Mouse (Mus musculus): ENCODE measurements around the gene 1700042G07Rik. TPM values are rescaled to one million over a fixed set of nuclear protein-coding genes. Genes with fewer than 3 reads are reported as not detected.

Gene 1700042G07Rik
- total RNA-seq (2021): not detected
- long read RNA-seq, experiment 1: 0 reads
- long read RNA-seq, experiment 2: 0 reads

DNA sequence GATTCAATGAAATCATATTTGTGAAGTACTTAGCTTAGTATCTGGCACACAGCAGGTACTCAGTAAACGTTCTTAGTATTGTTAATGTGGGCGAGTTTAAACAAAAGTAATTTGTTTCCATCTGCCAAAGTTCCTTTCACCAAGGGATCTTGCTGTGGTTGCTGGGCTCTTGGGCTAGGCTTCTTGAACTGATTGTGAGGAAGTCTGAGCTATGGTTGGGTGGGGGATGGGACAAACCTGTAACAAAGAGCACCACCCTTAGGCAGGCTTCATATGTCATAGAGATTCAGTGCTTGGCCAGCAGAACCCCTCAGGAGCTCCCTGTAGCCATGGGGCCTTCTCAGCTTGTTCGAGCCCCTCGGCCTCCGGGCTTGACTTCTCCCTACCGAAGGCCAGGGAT, at the start of gene 1700042G07Rik, which contains the start of gene Gm49337:
TSS of gene 1700042G07Rik (plus strand) at position 301 of the 400 bp plus-strand sequence.
TSS of gene Gm49337 (plus strand) at position 313 of the 400 bp plus-strand sequence.
- DNase-seq: no peak

DNA sequence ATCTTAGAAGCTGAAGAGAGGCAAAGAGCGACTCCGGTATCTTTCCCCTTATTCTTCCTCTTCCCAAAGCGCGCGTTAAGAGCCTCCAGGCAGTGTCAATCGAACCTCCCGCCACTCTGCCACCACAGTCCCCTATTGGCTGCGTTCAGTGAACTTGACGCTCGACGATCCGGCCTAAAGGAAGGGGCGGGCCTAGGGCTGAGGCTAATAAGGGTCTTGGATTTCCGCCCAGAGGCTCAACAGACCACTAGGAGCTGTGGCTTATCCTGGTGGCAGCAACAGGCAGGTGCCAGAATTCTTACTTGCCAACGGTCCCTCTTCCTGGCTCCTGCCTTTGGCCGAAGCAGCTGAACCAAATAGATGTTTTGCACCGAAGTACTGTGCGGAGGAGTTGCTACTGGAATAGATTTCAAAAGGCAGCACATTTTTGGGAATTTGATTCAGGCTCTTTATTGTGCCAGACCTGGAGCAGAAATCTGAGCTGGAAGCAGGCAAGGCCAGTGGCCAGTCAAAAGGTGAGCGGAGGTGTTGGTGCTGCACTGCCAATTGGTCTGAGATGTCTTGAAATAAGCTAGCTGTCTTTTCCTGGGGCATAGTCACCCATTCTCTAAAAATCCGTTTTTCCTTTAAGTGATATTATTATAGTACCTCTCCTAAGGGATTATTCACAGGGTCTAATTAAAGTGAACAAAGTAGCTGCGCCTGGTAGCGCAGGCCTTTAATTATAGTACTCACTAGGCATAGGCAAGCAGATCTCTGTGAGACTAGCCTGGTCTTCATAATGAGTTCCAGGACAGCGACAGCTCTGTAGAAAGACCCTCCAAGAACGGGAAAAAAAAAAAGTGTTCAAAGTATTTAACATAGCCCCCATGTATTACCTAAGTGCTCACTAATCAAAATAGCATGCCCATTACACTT, 49.3 kb upstream of the 1700042G07Rik start, which contains the start of the genes Rad54l and Pomgnt1:
TSS of gene Rad54l (minus strand) at position 89 of the 918 bp plus-strand sequence.
TSS of gene Pomgnt1 (plus strand) at position 239 of the 918 bp plus-strand sequence.
- DNase-seq: peak; percentile 76

DNA sequence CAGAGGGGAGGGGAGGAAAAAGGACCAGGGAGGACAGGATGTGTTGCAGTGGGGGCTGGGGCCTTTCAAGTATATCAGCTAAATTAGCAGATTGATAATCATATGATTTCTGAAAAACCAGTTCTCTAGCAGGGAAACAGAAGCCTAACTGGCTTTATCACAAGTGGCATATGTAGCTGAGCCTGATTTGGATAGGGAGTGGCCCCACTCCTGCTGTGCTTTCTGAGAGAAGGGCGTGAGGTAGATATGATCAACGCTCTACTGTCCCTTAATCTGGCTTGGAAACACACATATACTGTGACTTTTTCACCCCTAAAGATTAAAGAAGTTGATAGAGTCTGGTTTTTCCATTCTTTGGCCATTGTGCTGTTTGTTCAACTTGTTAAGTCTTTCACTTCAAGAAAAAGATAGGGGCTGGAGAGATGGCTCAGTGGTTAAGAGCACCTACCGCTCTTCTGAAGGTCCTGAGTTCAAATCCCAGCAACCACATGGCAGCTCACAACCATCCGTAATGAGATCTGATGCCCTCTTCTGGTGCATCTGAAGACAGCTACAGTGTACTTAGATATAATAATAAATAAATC, 47.3 kb upstream of the 1700042G07Rik start:
- no peak for DNase-seq

DNA sequence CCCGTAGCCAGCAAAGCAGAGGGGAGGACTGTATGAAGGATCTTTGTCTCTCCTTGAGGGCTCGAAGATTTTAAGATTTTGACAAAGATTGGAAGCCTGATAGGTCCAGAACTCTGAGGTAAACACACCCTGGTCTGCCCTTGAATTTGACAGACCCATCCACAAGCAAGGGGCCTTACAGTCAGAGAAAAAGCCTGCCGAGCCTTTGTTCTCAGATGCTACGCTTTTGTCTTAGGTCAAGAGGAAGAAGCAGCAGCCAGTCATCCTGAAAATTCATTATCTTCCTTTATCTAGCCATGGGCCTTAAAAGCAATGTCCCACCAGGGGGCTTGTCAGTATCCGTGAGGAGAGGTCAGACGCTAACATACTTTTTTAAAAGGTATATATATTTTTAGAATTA, 45.2 kb upstream of the 1700042G07Rik start:
- no peak for DNase-seq

DNA sequence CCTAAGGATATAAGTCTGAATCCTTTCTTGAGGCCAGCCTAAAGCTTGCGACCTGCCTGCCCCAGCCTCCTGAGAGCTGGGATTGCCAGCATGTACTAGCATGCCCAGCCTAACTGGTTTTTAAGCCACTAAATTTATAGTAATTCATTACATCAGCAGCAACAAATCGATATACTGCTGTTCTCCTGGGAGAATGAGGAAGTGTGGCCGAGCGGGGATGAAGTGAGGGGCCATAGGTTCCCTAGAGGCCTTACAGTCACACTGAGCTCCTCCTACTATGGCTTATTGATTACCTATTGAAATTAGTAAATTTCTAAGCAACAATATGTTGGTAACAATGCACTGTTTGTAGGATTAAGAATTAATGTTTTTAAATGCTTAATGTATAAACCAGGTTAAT, 40.0 kb upstream of the 1700042G07Rik start:
- DNase-seq: no peak

DNA sequence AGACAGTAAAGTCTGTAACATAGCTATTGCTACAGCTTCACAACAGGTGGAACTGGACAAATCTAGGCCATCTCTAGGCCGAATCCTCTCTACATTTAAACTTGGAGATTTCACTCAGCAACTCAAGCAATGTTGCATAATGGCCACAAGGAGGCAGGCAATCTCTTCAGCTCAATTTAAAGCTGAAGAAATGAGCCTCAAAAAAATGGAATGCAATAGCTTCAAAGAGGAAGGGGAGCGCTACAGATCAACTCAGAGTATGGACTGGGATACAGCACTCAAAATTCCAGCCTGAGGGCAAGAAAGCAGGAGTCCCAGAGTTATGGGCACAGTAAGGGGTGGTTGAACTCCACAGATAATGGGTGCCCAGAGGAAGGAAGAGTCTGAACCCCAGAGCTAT, 38.2 kb upstream of the 1700042G07Rik start:
- DNase-seq: no peak

DNA sequence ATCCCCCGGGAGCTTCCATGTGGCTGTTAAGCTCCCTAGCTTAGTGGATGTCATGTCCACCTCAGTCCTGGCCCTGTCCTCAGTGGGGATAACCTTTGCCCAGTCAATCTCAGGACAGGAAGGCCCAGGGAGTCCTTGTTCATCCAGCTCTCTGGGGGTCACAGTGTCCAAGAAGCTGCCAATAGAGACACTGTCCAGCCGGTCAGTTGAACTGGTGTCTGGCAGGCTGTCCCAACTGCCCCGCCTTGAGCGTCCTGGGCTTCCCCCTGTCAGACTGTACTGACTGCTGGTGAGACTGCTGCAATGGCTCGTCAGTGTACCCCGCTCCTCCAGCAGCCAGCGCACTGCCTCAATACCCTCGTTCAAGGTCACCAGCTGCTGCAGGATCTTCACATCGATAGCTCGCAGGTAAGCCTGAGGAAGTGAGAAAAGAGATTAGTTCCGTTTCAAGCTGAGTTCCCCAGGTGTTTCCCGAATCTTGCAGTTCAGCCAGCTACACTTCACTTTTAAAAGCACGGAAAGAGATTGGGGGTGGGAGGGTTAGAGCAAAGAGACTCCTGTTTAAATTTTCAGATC, 35.7 kb upstream of the 1700042G07Rik start:
- DNase-seq: no peak

DNA sequence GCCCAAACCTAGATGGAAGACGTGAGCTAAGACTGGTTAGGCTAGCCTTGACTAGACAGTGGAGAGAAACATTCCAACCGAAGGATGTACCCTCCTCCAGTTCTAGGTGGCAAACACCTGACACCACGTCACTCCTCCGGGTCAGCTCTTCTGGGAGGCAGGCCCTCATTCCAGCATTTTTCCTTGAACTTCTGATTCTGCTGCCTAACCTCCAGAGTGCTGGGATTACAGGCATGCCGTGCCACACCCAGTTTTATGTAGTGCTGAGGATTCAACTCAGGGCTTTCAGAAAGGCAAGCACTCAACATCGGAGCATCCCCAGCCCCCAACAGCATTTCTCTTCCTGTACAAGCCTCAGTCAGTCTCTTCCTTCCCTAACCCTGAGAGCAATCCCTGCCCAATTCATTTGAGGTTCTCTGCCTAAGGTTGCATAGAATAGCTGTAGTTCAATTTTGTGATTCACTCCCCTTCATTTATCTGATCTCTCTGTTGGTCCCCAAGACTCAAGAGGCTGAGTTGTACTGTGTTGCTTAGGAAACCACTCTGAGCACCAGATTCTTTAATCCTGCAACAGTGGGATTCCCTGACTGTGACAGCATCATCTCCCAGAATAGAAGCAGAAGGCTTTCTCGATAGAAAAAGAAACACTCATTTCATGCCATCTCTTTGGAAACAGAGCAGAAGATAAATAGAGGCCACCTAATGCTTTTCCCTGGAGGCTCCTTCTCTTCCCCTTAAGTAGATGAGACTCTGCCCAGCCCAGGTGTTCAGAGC, 32.2 kb upstream of the 1700042G07Rik start:
- no peak for DNase-seq

DNA sequence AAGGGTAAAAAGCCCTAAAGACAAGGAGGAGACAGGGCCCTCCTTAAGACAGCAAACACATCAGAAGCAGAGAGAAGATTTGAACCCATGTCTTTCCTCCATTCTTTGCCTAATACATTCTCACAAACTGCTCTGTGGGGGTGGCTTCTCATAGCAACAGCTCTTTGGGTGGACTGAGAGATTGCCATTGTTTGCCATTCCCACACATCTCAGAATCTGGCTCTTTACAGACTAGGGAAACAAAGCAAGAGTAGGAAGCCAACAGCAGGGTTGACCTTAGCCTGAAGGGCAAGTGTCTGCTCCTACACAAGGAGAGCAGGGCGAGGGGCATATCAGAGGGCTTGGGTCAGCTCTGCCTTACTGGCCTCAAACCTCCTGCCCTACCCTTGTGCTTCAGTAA, 31.4 kb upstream of the 1700042G07Rik start:
- DNase-seq: no peak

DNA sequence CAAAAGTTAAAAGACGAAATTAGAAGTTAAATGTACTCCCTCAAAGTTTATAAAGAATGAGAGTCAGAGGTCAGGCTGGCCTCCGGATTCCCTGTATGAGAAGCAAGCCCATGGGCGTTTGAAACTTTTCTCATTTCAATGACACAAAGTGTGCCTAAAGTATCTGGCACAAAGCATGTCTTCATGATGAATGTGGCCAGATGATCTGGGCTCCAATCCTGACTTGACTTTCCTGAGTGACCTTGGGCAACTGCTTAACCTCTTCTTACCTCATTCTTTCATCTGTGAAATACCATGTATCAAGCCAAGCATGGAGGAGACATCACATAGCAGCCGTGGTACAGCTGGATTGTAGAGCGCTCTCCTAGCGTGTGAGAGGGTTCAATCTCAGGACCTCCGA, 30.9 kb upstream of the 1700042G07Rik start:
- no peak for DNase-seq

DNA sequence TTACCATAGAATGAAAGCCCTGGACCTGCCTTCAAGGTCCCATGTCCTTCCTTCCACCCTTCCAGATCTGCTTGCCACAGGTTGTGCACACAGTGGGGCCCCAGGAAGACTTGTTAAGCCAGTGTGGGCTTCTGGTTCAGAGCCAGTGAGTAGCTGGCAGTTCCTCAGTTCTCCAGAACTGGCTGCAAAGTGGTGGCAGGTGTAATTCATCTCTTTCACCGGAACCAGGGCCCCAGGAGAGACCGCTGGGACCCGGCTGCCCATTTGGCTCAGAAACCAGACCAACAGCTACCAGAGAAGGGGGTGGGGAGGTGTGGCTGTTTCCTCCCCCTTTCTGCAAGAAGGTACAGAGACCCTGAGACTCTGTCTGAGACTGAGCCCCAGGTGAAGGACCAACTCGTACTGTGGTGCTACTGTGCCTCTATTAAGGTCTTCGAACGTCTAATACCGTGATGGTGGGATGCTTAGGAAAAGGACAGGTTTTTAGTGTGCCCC, 29.8 kb upstream of the 1700042G07Rik start:
- peak; percentile 34 for DNase-seq

DNA sequence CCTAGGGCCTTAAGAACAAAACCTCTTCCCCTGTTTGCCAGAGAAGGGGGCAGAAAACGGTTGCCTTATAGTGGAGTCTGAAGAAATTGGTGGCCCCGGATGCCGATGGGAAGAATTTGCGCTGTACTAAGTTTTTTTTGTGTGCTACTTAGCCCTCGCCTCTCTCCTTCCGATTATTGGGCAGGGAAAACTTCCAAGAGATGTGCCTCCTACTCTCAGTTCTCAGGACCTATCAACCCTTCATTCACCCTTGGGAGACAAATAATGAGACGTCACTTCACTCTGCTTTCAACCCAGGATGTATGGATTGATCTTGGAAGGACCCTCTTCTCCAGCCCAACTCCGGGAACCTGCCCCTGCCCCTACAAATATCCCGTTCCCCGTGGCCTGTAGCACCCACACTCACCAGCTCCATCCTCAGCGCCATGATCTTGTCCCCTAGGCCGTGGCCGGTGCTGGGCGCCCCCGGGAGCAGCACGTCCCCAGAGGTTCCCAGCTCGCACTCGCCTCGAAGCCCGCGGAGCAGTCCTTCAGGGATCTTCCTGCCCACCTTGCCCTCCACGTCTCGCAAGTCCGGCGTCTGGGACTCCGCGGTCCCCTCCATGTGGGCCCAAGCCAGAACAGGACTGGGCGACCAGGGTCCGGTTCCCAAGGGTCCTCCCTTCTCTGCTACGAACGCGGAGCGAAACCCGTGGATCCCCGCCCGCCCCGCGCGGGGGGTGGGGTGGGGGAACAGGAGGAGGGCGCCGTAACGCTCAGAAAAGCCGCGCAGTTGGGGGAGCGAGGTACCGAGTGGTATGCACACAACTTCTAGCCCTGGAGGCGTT, 29.1 kb upstream of the 1700042G07Rik start:
- DNase-seq: peak; percentile 66

DNA sequence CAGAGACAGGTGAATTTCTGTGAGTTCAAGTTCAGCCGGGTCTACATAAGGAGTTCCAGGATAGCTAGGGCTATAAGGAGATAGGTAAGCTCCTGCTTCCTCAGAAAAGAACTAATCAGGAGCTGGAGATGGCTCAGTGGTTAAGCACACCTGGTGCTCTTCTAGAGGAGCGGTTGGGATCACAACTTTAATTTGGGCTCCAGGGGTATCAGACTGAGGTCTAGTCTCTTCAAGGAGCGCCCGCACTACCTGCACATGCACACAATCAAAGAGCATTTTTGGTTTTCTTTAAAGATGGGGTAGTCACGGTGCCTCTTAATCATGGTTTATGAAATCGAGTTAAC, 23.4 kb upstream of the 1700042G07Rik start:
- DNase-seq: no peak

DNA sequence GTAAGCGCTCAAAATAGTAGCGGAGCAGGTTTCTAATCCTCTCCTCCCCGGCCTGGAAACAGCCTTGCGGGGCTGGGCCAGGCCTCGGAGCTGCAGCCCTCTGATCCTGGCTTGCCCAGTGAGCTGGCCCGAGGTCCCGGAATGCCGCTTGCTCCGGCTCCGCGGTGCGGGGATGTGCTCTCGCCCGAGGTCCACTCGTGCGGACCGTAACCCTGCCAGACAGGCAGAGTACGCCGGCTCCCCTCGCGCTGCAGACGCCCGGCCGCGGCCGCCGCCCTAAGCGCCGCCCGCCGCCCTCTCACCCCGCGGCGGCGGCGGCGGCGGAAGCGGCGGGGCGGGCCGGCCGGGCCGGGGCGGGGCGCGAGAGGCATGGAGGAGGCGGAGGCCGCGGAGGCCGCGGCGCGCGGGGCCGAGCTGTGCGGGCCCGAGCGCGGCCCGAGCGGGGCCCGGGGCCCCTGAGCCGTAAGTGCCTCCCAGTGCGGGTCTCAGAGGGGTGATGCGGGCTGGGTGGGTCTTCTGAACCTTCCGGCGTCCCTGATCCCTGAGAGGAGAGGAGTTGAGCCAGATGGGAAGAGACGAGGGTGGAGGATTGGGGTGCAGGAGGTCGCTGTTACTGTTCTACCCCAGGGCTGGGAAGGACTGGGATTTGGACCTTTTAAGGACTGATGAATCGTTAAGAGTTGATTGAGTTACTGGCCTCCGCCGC, 22.9 kb upstream of the 1700042G07Rik start:
- peak; percentile 70 for DNase-seq

DNA sequence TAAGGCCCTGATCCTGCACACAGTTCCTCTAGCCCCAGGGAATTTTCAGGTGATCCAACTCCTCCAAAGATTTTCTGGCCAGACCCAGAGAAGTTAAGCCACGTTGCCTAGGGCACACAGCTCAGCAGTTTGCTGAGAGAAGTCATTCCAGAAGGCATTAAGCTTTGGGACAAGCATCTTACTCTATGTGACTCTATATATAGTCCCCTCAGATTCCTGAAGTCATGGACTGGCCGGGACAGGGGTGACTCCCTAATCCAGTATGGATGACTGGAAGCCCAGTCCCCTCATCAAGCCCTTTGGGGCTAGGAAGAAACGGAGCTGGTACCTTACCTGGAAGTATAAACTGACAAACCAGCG, 22.3 kb upstream of the 1700042G07Rik start:
- DNase-seq: no peak

DNA sequence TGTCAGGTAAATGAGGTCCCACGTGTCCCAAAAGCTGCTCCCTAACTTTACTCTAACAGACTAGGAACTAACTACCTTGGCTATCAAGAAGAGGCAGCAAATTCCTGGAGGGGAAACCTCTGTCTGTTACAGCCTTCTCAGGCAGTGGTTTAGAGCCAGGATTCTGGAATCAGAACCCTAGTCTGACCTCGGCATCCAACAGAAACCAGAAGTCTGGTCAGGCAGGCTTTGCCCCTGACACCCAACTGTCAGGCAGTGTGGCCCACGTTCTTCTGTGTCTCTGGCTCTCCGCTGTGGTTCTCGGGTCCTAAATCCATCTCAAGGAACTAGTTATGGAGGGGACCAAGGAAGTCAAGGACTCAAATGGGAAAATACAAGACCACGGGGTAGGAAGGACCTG, 21.9 kb upstream of the 1700042G07Rik start, which contains the start of gene Lurap1:
TSS of gene Lurap1 (minus strand) at position 101 of the 400 bp plus-strand sequence.
- DNase-seq: no peak

DNA sequence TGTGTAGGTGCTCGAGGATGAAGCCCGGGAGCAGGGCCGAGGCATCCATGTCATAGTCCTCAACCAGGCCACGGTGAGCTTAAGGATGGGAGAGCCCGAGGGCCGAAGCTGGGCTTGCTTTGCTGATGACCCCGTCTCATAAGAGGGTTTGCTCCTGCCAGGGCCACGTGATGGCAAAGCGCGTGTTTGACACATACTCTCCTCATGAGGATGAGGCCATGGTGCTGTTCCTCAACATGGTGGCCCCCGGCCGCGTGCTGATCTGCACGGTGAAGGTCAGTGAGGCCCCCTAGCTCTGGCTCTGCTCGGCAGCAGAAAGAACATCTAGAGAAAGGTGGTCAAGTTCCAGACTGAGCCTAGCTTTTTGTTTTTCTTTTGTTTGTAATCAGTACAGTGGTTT, 20.5 kb upstream of the 1700042G07Rik start:
- no peak for DNase-seq

DNA sequence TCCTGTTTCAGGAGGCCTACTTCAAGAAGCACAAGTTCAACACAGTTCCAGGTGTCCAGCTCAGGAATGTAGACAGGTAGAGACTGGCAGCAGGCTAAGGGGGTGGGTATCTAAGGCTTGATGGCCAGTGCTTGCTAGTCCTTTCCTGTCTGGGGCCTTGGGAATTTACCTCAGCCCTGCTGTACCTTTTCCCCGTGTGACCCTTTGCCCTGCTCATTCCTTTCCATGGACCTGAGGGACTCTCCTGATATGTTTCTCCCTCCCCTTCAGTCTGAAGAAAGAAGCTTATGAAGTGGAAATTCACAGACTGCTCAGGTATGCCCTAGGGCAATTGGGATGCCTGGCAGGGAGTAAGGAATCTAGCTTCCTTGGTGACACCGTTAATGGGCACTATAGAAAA, 15.3 kb upstream of the 1700042G07Rik start:
- DNase-seq: no peak

DNA sequence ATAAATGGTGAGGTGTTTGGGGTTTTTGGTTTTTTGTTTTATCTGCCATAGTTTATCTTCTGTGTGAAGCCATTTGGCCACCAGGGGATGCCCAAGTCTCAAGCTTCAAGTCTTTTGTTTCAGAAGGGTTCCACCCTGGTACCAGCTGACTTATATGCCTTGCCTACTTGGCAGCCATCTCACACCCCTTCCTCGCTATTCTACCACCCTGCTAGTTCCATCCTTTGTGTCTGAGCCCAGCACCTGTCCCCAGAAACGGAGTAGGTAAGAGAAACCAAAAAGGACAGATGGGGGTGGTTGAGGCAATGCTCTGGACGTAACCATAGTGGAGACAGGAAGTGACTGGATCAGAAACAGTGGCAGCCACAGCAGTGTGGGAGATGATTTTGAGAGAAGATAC, 13.3 kb upstream of the 1700042G07Rik start:
- no peak for DNase-seq

DNA sequence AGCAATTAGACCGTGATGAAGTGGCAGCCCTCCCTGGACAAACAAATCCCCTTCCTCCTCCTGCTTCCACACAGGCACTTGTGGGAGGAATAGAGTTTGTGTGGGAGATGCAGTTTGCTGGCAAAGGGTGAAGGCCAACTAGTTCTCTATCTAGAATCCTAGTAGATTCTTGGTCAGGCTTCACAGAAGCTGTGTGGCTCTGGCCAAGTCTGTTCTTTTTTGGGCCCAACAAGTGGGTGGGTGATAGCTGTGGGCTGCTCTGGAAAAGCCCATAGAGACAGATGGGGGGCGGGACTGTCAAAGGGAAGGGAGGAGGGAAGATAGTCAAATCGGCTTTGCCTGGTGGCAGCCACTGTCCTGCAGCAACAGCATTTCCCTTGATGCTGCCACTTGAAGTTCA, 12.4 kb upstream of the 1700042G07Rik start:
- DNase-seq: no peak
